Comparison of ENCODE assay signal across 29 mouse cellular contexts in the genomic region with DNA sequence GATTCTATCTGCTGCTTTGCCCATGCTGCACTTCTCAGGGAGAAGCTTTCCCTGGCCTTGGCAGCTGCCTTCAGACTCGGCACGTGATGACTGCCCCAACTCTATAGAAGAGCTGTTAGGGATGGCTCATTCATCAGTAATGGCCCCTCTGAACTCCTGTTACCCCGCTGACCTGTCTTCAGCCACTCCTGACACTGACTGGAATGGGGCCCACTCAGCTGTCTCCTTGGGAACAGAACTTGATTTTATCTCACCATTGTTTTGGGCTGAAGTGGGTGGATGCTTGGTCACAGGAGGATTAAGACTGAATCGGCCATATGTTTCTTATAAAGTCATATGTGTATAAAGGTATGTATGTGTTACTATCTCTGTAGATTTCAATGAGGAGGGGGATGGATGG.
DNase-seq lines count a peak whose midpoint lies in the region; ATAC-seq lines count a peak whose summit lies in the region.
"Had no signal": no experiment of that assay in that cellular context is flagged by ENCODE, and none has a peak within 500 bp of the region (broad histone marks: within the 10 kb centered on the region; RNA-seq: fewer than 3 reads in every experiment).

No protein-coding gene starts in this region.

- DNase-seq in heart, adult 11 months: peak; percentile 95
- DNase-seq in heart, postnatal 4 days: no peak
- no peak for DNase-seq in hindbrain, embryonic 10.5 days (ENCODE audit: low spot score)
- DNase-seq in hindbrain, embryonic 14.5 days (ENCODE audit: low spot score): no peak
- DNase-seq in retina, postnatal 1 day: peak; percentile 27
- no peak for DNase-seq in retina, embryonic 14.5 days (ENCODE audit: low spot score)
- DNase-seq in embryonic facial prominence, embryonic 10.5 days (ENCODE audit: low spot score): no peak
- no peak for DNase-seq in limb, embryonic 10.5 days (ENCODE audit: low spot score)
- DNase-seq: adrenal gland, postnatal 10 days; adrenal gland, postnatal 36 days; B cell, adult 2 months; cerebellum, adult 11 months; cerebellum, adult 2 months; cerebellum, adult 9-11 months; cerebellum, postnatal 25 days; forebrain, postnatal 0 days; gastrocnemius, adult 2 months; gastrocnemius, postnatal 14 days had no signal

- no peak overlapping the region for H3K4me2 ChIP-seq in hindbrain, embryonic 14.5 days (replicated peaks)
- H3K4me2 ChIP-seq: embryonic facial prominence, embryonic 13.5 days; forebrain, embryonic 13.5 days; heart, embryonic 11.5 days; hindbrain, embryonic 13.5 days had no signal

- H3K4me1 ChIP-seq in hindbrain, embryonic 10.5 days (replicated peaks): peaks cover 55% of the 10 kb centered on the region
- H3K4me1 ChIP-seq in hindbrain, embryonic 14.5 days (replicated peaks; ENCODE audit: control insufficient read depth, insufficient read depth, low read length): peaks cover 10% of the 10 kb centered on the region
- peaks cover 48% of the 10 kb centered on the region for H3K4me1 ChIP-seq in embryonic facial prominence, embryonic 10.5 days
- peaks cover 16% of the 10 kb centered on the region; the same call in 1 of the 2 replicates for H3K4me1 ChIP-seq in limb, embryonic 10.5 days

- no peak for ATAC-seq in hindbrain, embryonic 14.5 days (ENCODE audit: low FRiP score)
- ATAC-seq: forebrain, embryonic 13.5 days; forebrain, postnatal 0 days; hindbrain, postnatal 0 days; inflammation-experienced regulatory T-cells, adult 6 months; intestine, embryonic 16.5 days; Patski had no signal

- peak overlapping the region; percentile 67 for H3K27ac ChIP-seq in hindbrain, embryonic 10.5 days
- H3K27ac ChIP-seq in hindbrain, embryonic 14.5 days: no peak overlapping the region
- peak overlapping the region; percentile 24; the same call in 1 of the 2 replicates for H3K27ac ChIP-seq in embryonic facial prominence, embryonic 10.5 days (replicated peaks)
- no peak overlapping the region for H3K27ac ChIP-seq in limb, embryonic 10.5 days
- H3K27ac ChIP-seq: embryonic facial prominence, embryonic 13.5 days; forebrain, embryonic 13.5 days; hindbrain, embryonic 13.5 days; hindbrain, postnatal 0 days had no signal

- H3K36me3 ChIP-seq in hindbrain, embryonic 10.5 days: peaks cover 29% of the 10 kb centered on the region
- 0 out of 2 replicates have a peak, but pooled peaks cover 4% of the 10 kb centered on the region for H3K36me3 ChIP-seq in hindbrain, embryonic 14.5 days (replicated peaks; ENCODE audit: control insufficient read depth, insufficient read depth)
- peaks cover 60% of the 10 kb centered on the region for H3K36me3 ChIP-seq in embryonic facial prominence, embryonic 10.5 days (replicated peaks)
- peaks cover 41% of the 10 kb centered on the region for H3K36me3 ChIP-seq in limb, embryonic 10.5 days

- H3K9ac ChIP-seq in hindbrain, embryonic 14.5 days: no peak overlapping the region
- H3K9ac ChIP-seq: embryonic facial prominence, embryonic 13.5 days; forebrain, embryonic 13.5 days; forebrain, postnatal 0 days; hindbrain, embryonic 13.5 days had no signal

- no peak overlapping the region for H3K4me3 ChIP-seq in hindbrain, embryonic 10.5 days
- H3K4me3 ChIP-seq in hindbrain, embryonic 14.5 days (replicated peaks; ENCODE audit: low read length): no peak overlapping the region
- no peak overlapping the region for H3K4me3 ChIP-seq in embryonic facial prominence, embryonic 10.5 days
- no peak overlapping the region for H3K4me3 ChIP-seq in limb, embryonic 10.5 days
- H3K4me3 ChIP-seq: embryonic facial prominence, embryonic 13.5 days; erythroblast, embryonic 14.5 days; forebrain, embryonic 13.5 days; gastrocnemius, adult 2 months; hindbrain, embryonic 13.5 days had no signal

- H3K27me3 ChIP-seq in hindbrain, embryonic 10.5 days (ENCODE audit: insufficient read depth, poor library complexity, severe bottlenecking): no peaks in the 10 kb centered on the region
- no peaks in the 10 kb centered on the region for H3K27me3 ChIP-seq in hindbrain, embryonic 14.5 days (ENCODE audit: control insufficient read depth, insufficient read depth, low read length)
- H3K27me3 ChIP-seq in embryonic facial prominence, embryonic 10.5 days (replicated peaks; ENCODE audit: low read depth, poor library complexity, severe bottlenecking): no peaks in the 10 kb centered on the region
- no peaks in the 10 kb centered on the region for H3K27me3 ChIP-seq in limb, embryonic 10.5 days (ENCODE audit: low read depth, poor library complexity, severe bottlenecking)
- H3K27me3 ChIP-seq: CH12.LX; embryonic facial prominence, embryonic 13.5 days; forebrain, embryonic 13.5 days; hindbrain, embryonic 13.5 days; Patski had no signal

- 0 out of 2 replicates have a peak, but pooled peaks cover 5% of the 10 kb centered on the region for H3K9me3 ChIP-seq in hindbrain, embryonic 10.5 days
- H3K9me3 ChIP-seq in hindbrain, embryonic 14.5 days (ENCODE audit: control insufficient read depth, low read length): 0 out of 2 replicates have a peak, but pooled peaks cover 5% of the 10 kb centered on the region
- no peaks in the 10 kb centered on the region for H3K9me3 ChIP-seq in embryonic facial prominence, embryonic 10.5 days
- H3K9me3 ChIP-seq in limb, embryonic 10.5 days (replicated peaks): no peaks in the 10 kb centered on the region
- H3K9me3 ChIP-seq: G1E; hindbrain, embryonic 13.5 days had no signal

- 56% methylated on average over 4 of the region's 4 CpGs for WGBS in hindbrain, embryonic 10.5 days
- WGBS in hindbrain, embryonic 14.5 days: 39% methylated on average over 4 of the region's 4 CpGs
- 79% methylated on average over 4 of the region's 4 CpGs for WGBS in embryonic facial prominence, embryonic 10.5 days
- WGBS in limb, embryonic 10.5 days: 85% methylated on average over 4 of the region's 4 CpGs

Comparison
In these comparisons a context has a peak if more than half of its experiments do, and no peak if none do; other contexts are left out.
1. DNase-seq: peak in heart, adult 11 months (single experiment) and retina, postnatal 1 day (single experiment); none in heart, postnatal 4 days (single experiment), hindbrain, embryonic 10.5 days (single experiment), hindbrain, embryonic 14.5 days (single experiment), retina, embryonic 14.5 days (single experiment), embryonic facial prominence, embryonic 10.5 days (single experiment) and limb, embryonic 10.5 days (single experiment).
2. H3K27ac ChIP-seq: peak in hindbrain, embryonic 10.5 days (single experiment) and embryonic facial prominence, embryonic 10.5 days (single experiment); none in hindbrain, embryonic 14.5 days (single experiment) and limb, embryonic 10.5 days (single experiment).